Mouse (Mus musculus): Measurements from ENCODE around the gene Snx29.

- TF ChIP-seq ZC3H11A (IDR thresholded peaks at IDR 0.05; ENCODE audit: borderline replicate concordance, low read depth, low read length) = no peak
- TF ChIP-seq MAFK (IDR thresholded peaks at IDR 0.05; ENCODE audit: insufficient read depth, low read depth, low read length) = no peak
These were observed 430.8 kb downstream of the Snx29 start for GRCm38 (mm10) chr16:11753466-11753865.
